Mouse (Mus musculus): Measurements from ENCODE around the gene Ift81.

DNA sequence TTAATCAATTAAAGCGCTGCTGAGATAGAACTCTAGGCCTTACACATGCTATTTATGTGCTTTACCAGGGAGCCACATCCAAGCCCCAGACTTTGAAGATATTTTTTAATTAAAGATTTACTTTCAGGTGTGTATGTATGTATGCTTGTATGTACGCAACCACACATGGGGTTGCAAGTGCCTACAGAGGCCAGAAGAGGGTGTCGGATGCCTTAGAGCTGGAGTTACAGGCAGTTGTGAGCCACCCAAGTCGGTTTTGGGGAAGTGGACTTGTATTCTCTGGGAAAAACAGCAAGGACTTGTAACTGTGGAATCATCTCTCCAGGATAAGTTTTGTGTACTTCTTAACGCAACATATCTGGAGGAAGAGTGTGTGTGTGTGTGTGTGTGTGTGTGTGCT is 25.7 kb upstream of the Ift81 start:
- TF ChIP-seq CTCF (IDR thresholded peaks at IDR 0.05; ENCODE audit: low read depth, low read length) (no peak), POLR2A (IDR thresholded peaks at IDR 0.05; ENCODE audit: borderline replicate concordance, low read depth, low read length) (no peak)
